Mouse (Mus musculus): ENCODE data around the gene Ppil1. TPM values are rescaled to one million over a fixed set of nuclear protein-coding genes. Genes with fewer than 3 reads are reported as not detected.
"Not testable (repeated sequence)": the region's sequence is repeated elsewhere in the genome, so short reads cannot be mapped to it uniquely, and the experiment has no call there.

The Ppil1 gene
- polyA plus RNA-seq, 1 experiment from 2014 or later: 106 TPM

- 86% methylated on average over 15 of the region's 15 CpGs for WGBS
- Histone ChIP-seq H3K9me3 (replicated peaks; ENCODE audit: control insufficient read depth, low read length, poor library complexity, severe bottlenecking) (no peaks in the 10 kb centered on the region), H3K27me3 (ENCODE audit: control insufficient read depth, insufficient read depth, low read depth, low read length) (no peaks in the 10 kb centered on the region), H3K4me3 (ENCODE audit: low read depth, low read length) (no peak overlapping the region), H3K36me3 (ENCODE audit: control insufficient read depth, insufficient read depth, low read length) (peaks cover 4% of the 10 kb centered on the region; the same call in 1 of the 2 replicates), H3K27ac (ENCODE audit: low read length) (no peak overlapping the region), H3K9ac (ENCODE audit: low read depth, low read length) (no peak overlapping the region), H3K4me1 (ENCODE audit: control insufficient read depth, insufficient read depth, low read length) (peaks cover 22% of the 10 kb centered on the region), H3K4me2 (ENCODE audit: low read length) (no peak overlapping the region)
- ATAC-seq: no peak
Observed at GRCm38 (mm10) chr17:29260501-29260900, 3.5 kb downstream of the Ppil1 start.

DNA sequence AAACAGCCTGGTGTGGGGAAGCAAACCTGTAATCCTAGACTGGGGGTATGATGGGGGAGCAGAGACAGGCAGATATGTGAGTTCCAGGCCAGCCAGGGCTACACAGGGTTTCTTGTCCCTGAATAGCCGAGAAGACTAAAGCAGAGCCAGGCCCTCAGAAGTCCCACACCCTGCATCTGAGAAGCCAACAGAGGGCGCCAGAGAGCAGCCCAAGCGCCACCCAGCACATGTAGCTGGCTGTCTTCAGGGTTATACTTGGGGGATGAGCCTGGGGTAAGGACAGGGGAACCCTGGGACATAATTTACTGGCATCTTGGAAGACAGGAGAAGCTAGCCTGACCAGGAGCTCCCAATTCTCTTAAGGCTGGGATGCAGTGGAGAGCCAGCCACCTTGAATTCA, 4.5 kb downstream of the Ppil1 start:
- Histone ChIP-seq H3K9ac (ENCODE audit: low read depth, low read length) (0 out of 2 replicates have a peak overlapping the region, but pooled peaks have one; percentile 2), H3K4me2 (ENCODE audit: low read length) (no peak overlapping the region)
- 2% methylated on average over 3 of the region's 3 CpGs for WGBS

GRCm38 (mm10) chr17:29258921-29259320, 5.1 kb downstream of the Ppil1 start:
- Histone ChIP-seq H3K4me1 (ENCODE audit: control insufficient read depth, insufficient read depth, low read length) (peaks cover 16% of the 10 kb centered on the region), H3K4me3 (ENCODE audit: low read depth, low read length) (no peak overlapping the region), H3K36me3 (ENCODE audit: control insufficient read depth, insufficient read depth, low read length) (peaks cover 4% of the 10 kb centered on the region; the same call in 1 of the 2 replicates), H3K9me3 (replicated peaks; ENCODE audit: control insufficient read depth, low read length, poor library complexity, severe bottlenecking) (no peaks in the 10 kb centered on the region), H3K27me3 (ENCODE audit: control insufficient read depth, insufficient read depth, low read depth, low read length) (no peaks in the 10 kb centered on the region), H3K4me2 (ENCODE audit: low read length) (no peak overlapping the region), H3K27ac (ENCODE audit: low read length) (no peak overlapping the region), H3K9ac (ENCODE audit: low read depth, low read length) (no peak overlapping the region)
- ATAC-seq: no peak
- WGBS: 100% methylated on average over 2 of the region's 2 CpGs

More for the DNA sequence above, 4.5 kb downstream of the Ppil1 start:
- Histone ChIP-seq H3K4me1 (ENCODE audit: control insufficient read depth, insufficient read depth, low read length) (peaks cover 20% of the 10 kb centered on the region), H3K9me3 (replicated peaks; ENCODE audit: control insufficient read depth, low read length, poor library complexity, severe bottlenecking) (no peaks in the 10 kb centered on the region), H3K36me3 (ENCODE audit: control insufficient read depth, insufficient read depth, low read length) (peaks cover 4% of the 10 kb centered on the region; the same call in 1 of the 2 replicates), H3K27me3 (ENCODE audit: control insufficient read depth, insufficient read depth, low read depth, low read length) (no peaks in the 10 kb centered on the region), H3K4me3 (ENCODE audit: low read depth, low read length) (no peak overlapping the region), H3K27ac (ENCODE audit: low read length) (no peak overlapping the region)
- no peak for ATAC-seq

GRCm38 (mm10) chr17:29258025-29258558, 5.9 kb downstream of the Ppil1 start:
- Histone ChIP-seq H3K9ac (ENCODE audit: low read depth, low read length) (no peak overlapping the region), H3K4me3 (ENCODE audit: low read depth, low read length) (no peak overlapping the region), H3K4me1 (ENCODE audit: control insufficient read depth, insufficient read depth, low read length) (peaks cover 15% of the 10 kb centered on the region), H3K36me3 (ENCODE audit: control insufficient read depth, insufficient read depth, low read length) (peaks cover 4% of the 10 kb centered on the region; the same call in 1 of the 2 replicates), H3K4me2 (ENCODE audit: low read length) (no peak overlapping the region), H3K27ac (ENCODE audit: low read length) (no peak overlapping the region), H3K9me3 (replicated peaks; ENCODE audit: control insufficient read depth, low read length, poor library complexity, severe bottlenecking) (no peaks in the 10 kb centered on the region), H3K27me3 (ENCODE audit: control insufficient read depth, insufficient read depth, low read depth, low read length) (no peaks in the 10 kb centered on the region)
- ATAC-seq: no peak
- 89% methylated on average over 10 of the region's 10 CpGs for WGBS

- no peak for ATAC-seq
- Histone ChIP-seq H3K27me3 (ENCODE audit: control insufficient read depth, insufficient read depth, low read depth, low read length) (no peaks in the 10 kb centered on the region), H3K4me3 (ENCODE audit: low read depth, low read length) (no peak overlapping the region), H3K9ac (ENCODE audit: low read depth, low read length) (no peak overlapping the region), H3K4me2 (ENCODE audit: low read length) (no peak overlapping the region), H3K4me1 (ENCODE audit: control insufficient read depth, insufficient read depth, low read length) (peaks cover 5% of the 10 kb centered on the region), H3K9me3 (replicated peaks; ENCODE audit: control insufficient read depth, low read length, poor library complexity, severe bottlenecking) (no peaks in the 10 kb centered on the region), H3K27ac (ENCODE audit: low read length) (no peak overlapping the region), H3K36me3 (ENCODE audit: control insufficient read depth, insufficient read depth, low read length) (peaks cover 4% of the 10 kb centered on the region; the same call in 1 of the 2 replicates)
- WGBS: 94% methylated on average over 10 of the region's 10 CpGs
Observed at GRCm38 (mm10) chr17:29257001-29257511, 6.9 kb downstream of the Ppil1 start.

DNA sequence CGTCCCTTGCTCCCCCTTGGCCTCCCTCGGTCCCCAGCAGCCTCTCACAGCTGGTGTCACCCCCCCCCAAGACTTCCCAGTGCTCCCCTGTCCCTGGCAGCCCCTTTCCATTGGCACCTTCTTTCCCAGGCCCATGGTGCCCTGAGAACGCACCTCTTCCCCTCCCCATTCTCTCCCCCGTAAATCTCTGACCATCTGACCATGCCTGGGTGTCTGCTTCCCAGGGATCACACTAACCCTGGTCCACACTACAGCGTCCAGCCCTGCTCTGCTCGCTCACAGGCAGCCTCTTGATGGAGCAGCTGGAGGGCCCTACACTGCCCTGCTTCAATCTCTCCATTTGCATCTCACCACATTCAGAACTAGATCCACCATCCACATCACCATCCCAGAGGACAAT, 7.5 kb downstream of the Ppil1 start:
- H3K4me3 ChIP-seq (ENCODE audit: low read depth, low read length): no peak overlapping the region
- H3K4me1 ChIP-seq (ENCODE audit: control insufficient read depth, insufficient read depth, low read length): peaks cover 3% of the 10 kb centered on the region; the same call in 1 of the 2 replicates
- H3K4me2 ChIP-seq (ENCODE audit: low read length): no peak overlapping the region
- no peak overlapping the region for H3K9ac ChIP-seq (ENCODE audit: low read depth, low read length)
- no peak overlapping the region for H3K27ac ChIP-seq (ENCODE audit: low read length)
- no peak for ATAC-seq
- 90% methylated on average over 6 of the region's 6 CpGs for WGBS
- peaks cover 9% of the 10 kb centered on the region for H3K36me3 ChIP-seq (ENCODE audit: control insufficient read depth, insufficient read depth, low read length)
- no peaks in the 10 kb centered on the region for H3K27me3 ChIP-seq (ENCODE audit: control insufficient read depth, insufficient read depth, low read depth, low read length)
- no peaks in the 10 kb centered on the region for H3K9me3 ChIP-seq (replicated peaks; ENCODE audit: control insufficient read depth, low read length, poor library complexity, severe bottlenecking)

DNA sequence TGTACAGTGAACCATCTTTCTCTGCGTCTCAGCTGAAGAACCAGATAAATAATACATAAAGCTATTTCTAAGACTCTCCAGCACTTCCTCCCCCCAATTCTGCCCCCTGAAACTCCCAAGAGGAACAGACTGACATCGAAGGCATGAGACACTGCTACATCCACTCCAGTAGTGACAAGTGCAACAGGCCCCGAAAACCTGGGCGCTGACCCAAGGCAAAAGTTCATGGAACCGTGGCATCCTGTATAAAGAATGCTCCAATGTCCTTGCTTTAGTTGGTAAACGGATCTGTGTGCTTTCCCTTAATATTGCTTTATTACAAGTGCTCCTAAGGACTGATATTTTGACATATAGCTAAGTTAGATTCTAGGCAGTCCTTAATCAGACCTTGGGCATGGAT, 9.2 kb downstream of the Ppil1 start:
- H3K36me3 ChIP-seq (ENCODE audit: control insufficient read depth, insufficient read depth, low read length): peaks cover 15% of the 10 kb centered on the region
- WGBS: 83% methylated on average over 6 of the region's 6 CpGs
- not testable (repeated sequence) for ATAC-seq; H3K4me1 ChIP-seq (ENCODE audit: control insufficient read depth, insufficient read depth, low read length); H3K27me3 ChIP-seq (ENCODE audit: control insufficient read depth, insufficient read depth, low read depth, low read length); H3K4me3 ChIP-seq (ENCODE audit: low read depth, low read length); H3K9ac ChIP-seq (ENCODE audit: low read depth, low read length); H3K9me3 ChIP-seq (replicated peaks; ENCODE audit: control insufficient read depth, low read length, poor library complexity, severe bottlenecking); H3K27ac ChIP-seq (ENCODE audit: low read length); H3K4me2 ChIP-seq (ENCODE audit: low read length)

- H3K36me3 ChIP-seq (ENCODE audit: control insufficient read depth, insufficient read depth, low read length): peaks cover 15% of the 10 kb centered on the region
- H3K27ac ChIP-seq (ENCODE audit: low read length): no peak overlapping the region
- WGBS: 84% methylated on average over 9 of the region's 9 CpGs
- no peak; the same call in 1 of the 2 replicates for ATAC-seq
- no peaks in the 10 kb centered on the region; the same call in 1 of the 2 replicates for H3K4me1 ChIP-seq (ENCODE audit: control insufficient read depth, insufficient read depth, low read length)
- no peak overlapping the region for H3K4me3 ChIP-seq (ENCODE audit: low read depth, low read length)
- no peaks in the 10 kb centered on the region for H3K9me3 ChIP-seq (replicated peaks; ENCODE audit: control insufficient read depth, low read length, poor library complexity, severe bottlenecking)
- H3K4me2 ChIP-seq (ENCODE audit: low read length): no peak overlapping the region
- no peak overlapping the region for H3K9ac ChIP-seq (ENCODE audit: low read depth, low read length)
- H3K27me3 ChIP-seq (ENCODE audit: control insufficient read depth, insufficient read depth, low read depth, low read length): no peaks in the 10 kb centered on the region
Observed at GRCm38 (mm10) chr17:29253684-29254083, 10.3 kb downstream of the Ppil1 start.

GRCm38 (mm10) chr17:29253236-29253635, 10.8 kb downstream of the Ppil1 start:
- Histone ChIP-seq H3K27me3 (ENCODE audit: control insufficient read depth, insufficient read depth, low read depth, low read length) (no peaks in the 10 kb centered on the region), H3K9me3 (replicated peaks; ENCODE audit: control insufficient read depth, low read length, poor library complexity, severe bottlenecking) (no peaks in the 10 kb centered on the region), H3K4me2 (ENCODE audit: low read length) (no peak overlapping the region), H3K36me3 (ENCODE audit: control insufficient read depth, insufficient read depth, low read length) (peaks cover 12% of the 10 kb centered on the region), H3K4me3 (ENCODE audit: low read depth, low read length) (no peak overlapping the region), H3K4me1 (ENCODE audit: control insufficient read depth, insufficient read depth, low read length) (no peaks in the 10 kb centered on the region; the same call in 1 of the 2 replicates), H3K27ac (ENCODE audit: low read length) (no peak overlapping the region), H3K9ac (ENCODE audit: low read depth, low read length) (no peak overlapping the region)
- no peak for ATAC-seq
- 96% methylated on average over 2 of the region's 2 CpGs for WGBS

All from midbrain, embryonic 16.5 days (tissue).